Mouse (Mus musculus): ENCODE measurements around the gene Car1.
A peak's percentile ranks its signal among the peaks of the same experiment; 100 is the strongest.
"Not testable (repeated sequence)": the region's sequence is repeated elsewhere in the genome, so short reads cannot be mapped to it uniquely, and the experiment has no call there.

Gene Car1

GRCm38 (mm10) chr3:14808211-14808610, at the start of gene Car1:
TSS of gene Car1 (minus strand) at chr3:14808368.
- DNase-seq (ENCODE audit: low read depth): peak; percentile 13

GRCm38 (mm10) chr3:14857874-14858273, 49.7 kb upstream of the Car1 start:
- no peak for DNase-seq (ENCODE audit: low read depth)

GRCm38 (mm10) chr3:14854446-14854845, 46.3 kb upstream of the Car1 start:
- DNase-seq (ENCODE audit: low read depth): no peak

- no peak for DNase-seq (ENCODE audit: low read depth)
Measured at GRCm38 (mm10) chr3:14853966-14854365, 45.8 kb upstream of the Car1 start.

- no peak for DNase-seq (ENCODE audit: low read depth)
Measured at GRCm38 (mm10) chr3:14848587-14849254, 40.6 kb upstream of the Car1 start.

GRCm38 (mm10) chr3:14839466-14840118, 31.4 kb upstream of the Car1 start:
- no peak for DNase-seq (ENCODE audit: low read depth)

- DNase-seq (ENCODE audit: low read depth): no peak
Measured at GRCm38 (mm10) chr3:14838936-14839335, 30.8 kb upstream of the Car1 start.

- DNase-seq (ENCODE audit: low read depth): no peak
Measured at GRCm38 (mm10) chr3:14832766-14833165, 24.6 kb upstream of the Car1 start.

- no peak for DNase-seq (ENCODE audit: low read depth)
Measured at GRCm38 (mm10) chr3:14831219-14831835, 23.2 kb upstream of the Car1 start.

- no peak for DNase-seq (ENCODE audit: low read depth)
Measured at GRCm38 (mm10) chr3:14828896-14829295, 20.7 kb upstream of the Car1 start.

- no peak for DNase-seq (ENCODE audit: low read depth)
Measured at GRCm38 (mm10) chr3:14819844-14820504, 11.8 kb upstream of the Car1 start.

GRCm38 (mm10) chr3:14815396-14815795, 7.2 kb upstream of the Car1 start:
- not testable (repeated sequence) for DNase-seq (ENCODE audit: low read depth)

GRCm38 (mm10) chr3:14806702-14807101, 1.5 kb downstream of the Car1 start:
- DNase-seq (ENCODE audit: low read depth): no peak

- DNase-seq (ENCODE audit: low read depth): no peak
Measured at GRCm38 (mm10) chr3:14805962-14806361, 2.2 kb downstream of the Car1 start.

GRCm38 (mm10) chr3:14804906-14805305, 3.3 kb downstream of the Car1 start:
- DNase-seq (ENCODE audit: low read depth): no peak

- DNase-seq (ENCODE audit: low read depth): no peak
Measured at GRCm38 (mm10) chr3:14797069-14797468, 11.1 kb downstream of the Car1 start.

GRCm38 (mm10) chr3:14795292-14796020, 12.7 kb downstream of the Car1 start:
- DNase-seq (ENCODE audit: low read depth): no peak

- DNase-seq (ENCODE audit: low read depth): no peak
Measured at GRCm38 (mm10) chr3:14792032-14792431, 16.1 kb downstream of the Car1 start.

- DNase-seq (ENCODE audit: low read depth): no peak
Measured at GRCm38 (mm10) chr3:14787607-14788006, 20.6 kb downstream of the Car1 start.

- DNase-seq (ENCODE audit: low read depth): no peak
Measured at GRCm38 (mm10) chr3:14787136-14787535, 21.0 kb downstream of the Car1 start.

GRCm38 (mm10) chr3:14786551-14787079, 21.6 kb downstream of the Car1 start:
- DNase-seq (ENCODE audit: low read depth): no peak

GRCm38 (mm10) chr3:14785353-14785752, 22.8 kb downstream of the Car1 start:
- DNase-seq (ENCODE audit: low read depth): no peak
